Mouse (Mus musculus): ENCODE measurements at regions not wholly inside any gene's neighbourhood (a gene's known extent, or its start where the extent isn't known, plus 50 kb on each side); places are given as distances from the start of the nearest gene placed in this dataset.
A peak's percentile ranks its signal among the peaks of the same experiment; 100 is the strongest.

- in situ Hi-C loops (cut with MboI; ENCODE audit: low pct_unique_long_range_greater_than_20kb), result loop anchor here (10.0 kb wide), 1 partner anchor 1040 kb away; no protein-coding TSS in a partner anchor
- H3K27me3 ChIP-seq, result peaks cover 8% of the 10 kb centered on the region
- ATAC-seq (peak; percentile 69), DNase-seq (ENCODE audit: low read depth, low spot score) (no peak)
- CTCF ChIA-PET, result interaction anchor here (1.2 kb wide), 1 partner anchor 14 kb away, joined by 4 read pairs; no protein-coding TSS in a partner anchor
- POLR2A ChIA-PET, result no interaction called here
- peak; percentile 66 for TF ChIP-seq CTCF (IDR thresholded peaks at IDR 0.05)
Observed at GRCm38 (mm10) chr6:36004701-36005100, 383.2 kb upstream of the Chrm2 start.

GRCm38 (mm10) chr6:36002090-36002489 is 385.8 kb upstream of the Chrm2 start:
- CTCF ChIA-PET, result no interaction called here
- in situ Hi-C loops (cut with MboI; ENCODE audit: low pct_unique_long_range_greater_than_20kb), result loop anchor here (10.0 kb wide), 1 partner anchor 1043 kb away; no protein-coding TSS in a partner anchor
- DNase-seq (ENCODE audit: low read depth, low spot score) (no peak), ATAC-seq (no peak)
- no peak for TF ChIP-seq CTCF (IDR thresholded peaks at IDR 0.05)
- POLR2A ChIA-PET, result no interaction called here
- H3K27me3 ChIP-seq, result peaks cover 12% of the 10 kb centered on the region

DNA sequence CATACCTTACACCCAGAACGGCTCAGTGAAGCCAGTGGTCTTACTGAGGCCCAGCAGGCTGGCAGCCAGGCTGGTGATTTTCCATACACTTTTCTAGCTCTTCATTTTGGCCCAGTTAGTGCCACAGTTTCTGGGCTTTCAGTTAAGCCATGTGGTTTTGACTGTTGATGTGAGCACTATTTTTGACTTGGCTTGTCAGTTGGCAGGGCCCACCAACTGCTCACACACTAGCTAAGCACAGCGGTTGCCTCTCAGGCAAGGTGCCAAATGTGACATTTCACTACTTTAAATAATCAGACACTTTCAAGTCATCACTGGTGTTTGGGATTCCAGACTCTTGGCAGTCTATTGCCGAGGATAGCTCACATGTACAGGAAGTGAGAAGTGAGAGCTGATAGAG is 399.0 kb upstream of the Chrm2 start:
- no peaks in the 10 kb centered on the region for H3K27me3 ChIP-seq
- ChIA-PET CTCF (no interaction called here), POLR2A (no interaction called here)
- ATAC-seq (no peak), DNase-seq (ENCODE audit: low read depth, low spot score) (no peak)
- TF ChIP-seq CTCF (IDR thresholded peaks at IDR 0.05), result no peak
- in situ Hi-C loops (cut with MboI; ENCODE audit: low pct_unique_long_range_greater_than_20kb), result no loop called here

- POLR2A ChIA-PET, result no interaction called here
- in situ Hi-C loops (cut with MboI; ENCODE audit: low pct_unique_long_range_greater_than_20kb), result no loop called here
- ATAC-seq (no peak), DNase-seq (ENCODE audit: low read depth, low spot score) (no peak)
- CTCF ChIA-PET, result no interaction called here
- TF ChIP-seq CTCF (IDR thresholded peaks at IDR 0.05), result no peak
- no peaks in the 10 kb centered on the region for H3K27me3 ChIP-seq
Observed at GRCm38 (mm10) chr6:35940071-35940470, 400.4 kb upstream of the Mtpn start.

GRCm38 (mm10) chr6:35924189-35924588 is 384.5 kb upstream of the Mtpn start:
- DNase-seq (ENCODE audit: low read depth, low spot score), result no peak
- ChIA-PET CTCF (no interaction called here), POLR2A (no interaction called here)
- no peak for TF ChIP-seq CTCF (IDR thresholded peaks at IDR 0.05)
- in situ Hi-C loops (cut with MboI; ENCODE audit: low pct_unique_long_range_greater_than_20kb), result no loop called here
- no peaks in the 10 kb centered on the region for H3K27me3 ChIP-seq
- ATAC-seq, result no peak

DNA sequence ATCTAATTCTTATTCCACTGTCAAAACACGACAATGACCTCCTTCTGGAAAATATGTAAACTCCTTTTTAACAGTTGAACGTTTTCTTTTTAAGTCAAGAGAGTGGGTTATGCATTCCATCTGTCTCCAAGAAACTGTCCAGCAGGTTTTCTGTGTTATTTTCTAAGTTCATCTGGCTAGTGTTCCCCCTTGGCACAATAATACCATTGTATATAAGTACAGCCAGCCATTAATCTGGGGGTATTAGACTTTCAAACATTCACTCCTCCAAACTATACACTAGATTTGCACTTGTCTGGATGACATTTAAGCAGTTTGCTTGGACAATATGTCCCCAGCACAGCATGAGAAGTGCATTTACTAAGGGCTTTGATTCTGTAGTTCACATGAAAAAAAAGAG is 358.3 kb upstream of the Mtpn start:
- no peak for TF ChIP-seq CTCF (IDR thresholded peaks at IDR 0.05)
- POLR2A ChIA-PET, result no interaction called here
- in situ Hi-C loops (cut with MboI; ENCODE audit: low pct_unique_long_range_greater_than_20kb), result no loop called here

GRCm38 (mm10) chr6:35895692-35896091 is 356.0 kb upstream of the Mtpn start:
- TF ChIP-seq CTCF (IDR thresholded peaks at IDR 0.05), result no peak
- ChIA-PET CTCF (no interaction called here), POLR2A (no interaction called here)
- no peaks in the 10 kb centered on the region for H3K27me3 ChIP-seq
- ATAC-seq (no peak), DNase-seq (ENCODE audit: low read depth, low spot score) (no peak)
- in situ Hi-C loops (cut with MboI; ENCODE audit: low pct_unique_long_range_greater_than_20kb), result no loop called here

More for the DNA sequence above, 358.3 kb upstream of the Mtpn start:
- H3K27me3 ChIP-seq, result no peaks in the 10 kb centered on the region
- ATAC-seq (no peak), DNase-seq (ENCODE audit: low read depth, low spot score) (no peak)
- CTCF ChIA-PET, result no interaction called here

DNA sequence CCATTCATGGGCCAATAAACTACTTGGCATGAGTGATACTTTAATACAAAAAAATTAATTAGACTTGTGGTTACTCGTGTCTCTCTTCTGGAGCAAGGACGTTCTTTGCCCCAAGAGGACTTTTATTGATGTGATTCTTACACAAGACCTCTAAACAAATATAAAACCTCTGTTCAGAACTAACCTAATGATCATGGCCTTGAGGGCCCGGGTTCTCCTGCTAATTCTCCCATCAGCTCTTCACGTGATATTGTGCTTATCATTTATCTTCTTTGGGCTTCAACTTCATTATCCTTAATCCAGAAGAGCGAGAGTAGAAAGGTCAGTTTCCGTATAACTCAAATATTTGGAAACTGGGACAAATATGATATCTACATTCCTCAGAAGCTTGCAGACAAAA is 335.0 kb upstream of the Mtpn start:
- no peaks in the 10 kb centered on the region for H3K27me3 ChIP-seq
- ATAC-seq, result no peak
- ChIA-PET POLR2A (no interaction called here), CTCF (interaction anchor here (1.5 kb wide), 1 partner anchor 13 kb away, joined by 3 read pairs; no protein-coding TSS in a partner anchor)
- no peak for DNase-seq (ENCODE audit: low read depth, low spot score)
- in situ Hi-C loops (cut with MboI; ENCODE audit: low pct_unique_long_range_greater_than_20kb), result no loop called here
- TF ChIP-seq CTCF (IDR thresholded peaks at IDR 0.05), result no peak

DNA sequence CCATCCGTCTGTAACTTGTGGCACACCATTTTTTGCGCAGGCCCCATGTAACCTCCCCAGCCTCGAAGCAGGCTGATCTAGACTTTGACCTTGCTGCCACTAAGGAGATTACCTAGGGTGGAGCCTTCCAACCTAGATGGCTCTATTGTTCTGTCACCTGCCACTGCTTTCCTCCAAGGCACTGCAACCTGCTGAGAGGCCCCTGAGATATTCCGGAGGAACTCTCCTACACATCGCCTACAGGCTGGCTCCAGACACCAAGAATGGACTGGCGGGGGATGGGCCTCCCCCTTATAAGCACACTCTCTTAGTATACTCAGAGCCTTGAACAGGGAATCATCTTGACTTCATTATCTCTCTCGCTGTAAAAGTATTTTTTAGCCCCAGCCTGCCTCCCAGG is 331.7 kb upstream of the Mtpn start:
- H3K27me3 ChIP-seq, result no peaks in the 10 kb centered on the region
- in situ Hi-C loops (cut with MboI; ENCODE audit: low pct_unique_long_range_greater_than_20kb), result no loop called here
- DNase-seq (ENCODE audit: low read depth, low spot score), result no peak
- CTCF ChIA-PET, result no interaction called here
- POLR2A ChIA-PET, result no interaction called here
- ATAC-seq, result no peak
- TF ChIP-seq CTCF (IDR thresholded peaks at IDR 0.05), result no peak

DNA sequence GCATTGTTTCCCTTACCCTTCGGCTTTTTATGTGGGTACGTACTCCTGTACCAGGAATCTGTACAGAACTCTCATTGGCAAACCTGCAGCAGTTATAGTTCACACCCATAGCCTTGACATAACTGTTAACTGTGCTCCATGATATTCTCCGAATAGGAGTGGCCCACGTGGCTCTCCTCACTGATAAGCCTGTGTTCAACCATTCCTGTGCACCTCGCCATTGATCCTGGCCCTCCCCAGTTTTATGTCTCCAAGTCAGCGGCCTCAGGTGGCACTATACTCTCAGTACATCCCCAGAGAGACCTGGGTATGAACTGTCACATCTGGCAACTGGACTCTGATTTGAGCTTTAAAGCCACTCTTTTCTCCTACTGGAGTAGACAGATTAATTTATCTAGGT is 324.5 kb upstream of the Mtpn start:
- CTCF ChIA-PET, result no interaction called here
- in situ Hi-C loops (cut with MboI; ENCODE audit: low pct_unique_long_range_greater_than_20kb), result no loop called here

DNA sequence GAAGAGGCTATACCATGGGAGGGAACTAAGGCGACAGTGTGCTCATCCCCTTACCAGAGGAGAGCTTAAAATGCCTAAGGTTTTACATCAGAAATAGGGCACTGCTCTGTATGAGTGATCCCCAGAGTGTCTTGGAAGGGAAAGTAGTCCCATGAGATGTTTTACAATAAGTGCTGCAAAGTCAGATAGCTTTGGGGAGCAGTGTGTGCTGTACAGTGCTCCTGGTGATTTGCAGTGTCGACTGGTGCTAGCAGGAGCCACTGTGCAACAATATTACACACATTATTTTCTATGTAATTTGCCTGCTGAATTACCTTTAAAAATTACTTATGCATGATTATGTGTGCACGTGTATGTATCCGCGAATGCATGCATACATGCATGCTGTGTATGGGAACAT is 314.3 kb upstream of the Mtpn start:
- no peak for ATAC-seq

More for the DNA sequence above, 324.5 kb upstream of the Mtpn start:
- peaks cover 9% of the 10 kb centered on the region for H3K27me3 ChIP-seq
- no peak for TF ChIP-seq CTCF (IDR thresholded peaks at IDR 0.05)
- DNase-seq (ENCODE audit: low read depth, low spot score) (no peak), ATAC-seq (no peak)
- POLR2A ChIA-PET, result no interaction called here

GRCm38 (mm10) chr6:35816657-35817056 is 277.0 kb upstream of the Mtpn start:
- no peak for ATAC-seq
- ChIA-PET CTCF (no interaction called here), POLR2A (no interaction called here)
- no peak for DNase-seq (ENCODE audit: low read depth, low spot score)
- TF ChIP-seq CTCF (IDR thresholded peaks at IDR 0.05), result no peak
- peaks cover 6% of the 10 kb centered on the region for H3K27me3 ChIP-seq
- in situ Hi-C loops (cut with MboI; ENCODE audit: low pct_unique_long_range_greater_than_20kb), result no loop called here

More for the DNA sequence above, 314.3 kb upstream of the Mtpn start:
- ChIA-PET CTCF (no interaction called here), POLR2A (no interaction called here)
- in situ Hi-C loops (cut with MboI; ENCODE audit: low pct_unique_long_range_greater_than_20kb), result no loop called here
- TF ChIP-seq CTCF (IDR thresholded peaks at IDR 0.05), result no peak
- no peaks in the 10 kb centered on the region for H3K27me3 ChIP-seq
- no peak for DNase-seq (ENCODE audit: low read depth, low spot score)

Data from Patski (cell line).